Mouse (Mus musculus): ENCODE results near the gene Foxp1. TPM values are rescaled to one million over a fixed set of nuclear protein-coding genes. Genes with fewer than 3 reads are reported as not detected.

The Foxp1 gene
- polyA plus RNA-seq, 1 experiment: 31.4 TPM

DNA sequence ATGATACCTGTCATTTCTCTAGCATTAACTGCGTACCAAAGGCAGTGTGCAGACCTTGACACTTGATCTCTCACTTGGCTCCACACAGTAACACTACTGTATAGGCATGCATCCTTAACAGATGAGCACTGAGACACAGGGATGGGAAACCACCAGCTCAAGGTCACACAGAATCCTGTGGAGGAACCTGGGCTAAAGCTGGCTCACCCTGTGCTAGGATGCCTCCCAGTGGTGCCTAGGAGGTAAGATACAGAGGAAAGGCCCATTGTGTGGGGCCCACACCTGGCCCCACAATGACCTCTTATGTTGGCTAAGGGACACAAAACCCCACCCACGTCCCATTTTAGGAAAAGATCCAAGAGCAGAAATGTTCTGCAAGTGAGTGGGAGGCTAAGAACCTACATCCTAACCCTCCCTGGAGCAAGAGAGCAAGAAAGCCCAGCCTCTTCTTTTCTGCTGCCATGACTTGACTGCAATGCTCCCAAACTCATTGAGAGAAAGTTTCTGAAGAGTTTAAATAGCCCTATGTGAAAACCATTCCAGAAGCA, 69.8 kb downstream of the Foxp1 start:
- DNase-seq (ENCODE audit: low read depth, low spot score): no peak
- 60% methylated on average over 2 of the region's 2 CpGs for WGBS

DNA sequence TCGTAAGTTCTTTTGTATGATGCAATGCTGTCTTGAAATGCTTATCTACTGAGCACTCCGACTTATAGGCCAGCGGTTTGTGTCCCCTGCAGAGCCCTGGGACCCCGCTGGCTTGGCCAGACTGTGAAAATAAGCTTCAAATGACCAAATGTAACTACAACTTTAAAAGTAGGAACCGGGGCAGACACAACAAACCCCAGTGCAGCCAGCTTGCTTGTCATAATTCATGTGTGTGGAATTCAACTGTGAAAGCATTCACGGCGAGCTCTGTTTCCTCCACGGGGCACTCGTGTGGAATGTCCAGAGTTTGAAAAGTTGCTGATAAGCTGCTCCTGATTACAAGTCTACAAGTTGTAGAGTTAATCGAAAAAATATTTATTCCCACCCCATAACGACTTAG, 71.0 kb downstream of the Foxp1 start:
- no peak for DNase-seq (ENCODE audit: low read depth, low spot score)
- 67% methylated on average over 11 of the region's 11 CpGs for WGBS

DNA sequence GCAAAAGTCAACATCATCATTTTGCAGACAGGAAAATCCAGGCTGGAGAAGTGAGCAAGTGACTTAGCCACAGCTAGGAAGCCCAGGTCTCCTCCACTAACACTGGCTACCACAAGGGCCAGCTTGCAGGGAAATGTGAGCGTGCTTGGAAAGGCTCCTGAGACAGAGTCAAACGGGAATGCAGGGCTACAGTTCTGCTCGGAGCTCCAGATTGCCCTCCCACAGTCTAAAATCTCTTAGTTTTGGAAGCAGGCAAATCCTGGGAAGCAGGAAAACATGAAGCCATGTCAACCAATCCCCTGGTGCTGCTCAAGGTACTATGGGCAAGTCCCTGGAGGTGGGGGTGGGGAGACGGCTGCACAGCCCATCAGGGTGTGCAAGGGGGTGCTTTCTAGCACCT, 75.1 kb downstream of the Foxp1 start:
- DNase-seq (ENCODE audit: low read depth, low spot score): no peak
- WGBS: 86% methylated on average over 4 of the region's 4 CpGs

DNA sequence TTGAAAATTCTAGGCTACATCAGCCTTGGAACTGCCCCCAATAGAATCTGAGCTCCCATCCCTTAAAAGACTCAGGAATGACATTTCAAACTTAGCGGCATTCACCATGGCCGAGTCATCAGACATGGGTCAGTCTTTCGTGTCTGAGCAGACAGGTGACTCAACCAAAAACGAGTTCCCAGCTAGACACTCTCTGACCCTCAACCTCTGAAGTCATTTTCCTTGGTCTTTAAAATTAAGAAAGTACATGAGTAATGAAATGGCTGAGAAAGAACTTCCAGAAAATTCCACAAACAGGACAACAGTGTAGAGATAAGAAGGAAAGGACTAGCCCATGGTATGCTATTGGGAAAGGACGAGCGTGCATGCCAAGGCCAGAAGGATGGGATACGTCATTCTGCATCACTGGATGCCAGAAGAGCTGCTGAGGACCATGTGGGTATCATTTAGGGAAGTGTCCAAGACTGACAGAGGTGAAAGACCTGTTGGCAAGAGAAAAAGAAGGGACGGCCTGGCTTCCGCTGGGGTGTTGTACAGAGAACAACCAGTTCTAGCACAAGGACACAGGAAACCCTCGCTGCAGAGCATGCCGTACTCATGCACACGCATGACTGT, 75.6 kb downstream of the Foxp1 start:
- DNase-seq (ENCODE audit: low read depth, low spot score): no peak
- 92% methylated on average over 12 of the region's 12 CpGs for WGBS

DNA sequence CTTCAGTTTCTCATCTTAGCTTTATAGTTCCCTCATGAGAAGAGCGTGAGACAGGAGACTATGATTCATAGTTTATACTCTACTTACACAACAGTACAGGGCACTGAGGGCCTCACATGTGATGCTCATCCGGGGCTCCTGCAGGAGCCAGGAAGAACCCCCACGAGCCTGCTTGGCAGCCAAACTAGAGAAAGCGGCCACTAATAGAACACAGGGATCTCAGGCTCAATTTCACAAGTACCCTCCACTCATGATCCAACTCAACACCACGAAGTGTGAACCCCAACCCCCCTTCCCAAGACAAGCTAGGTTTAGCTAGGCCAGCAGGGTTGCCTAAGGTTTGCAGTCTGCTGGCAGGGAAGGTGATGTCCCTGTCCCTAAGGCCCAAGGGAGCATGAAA, 79.1 kb downstream of the Foxp1 start:
- DNase-seq (ENCODE audit: low read depth, low spot score): no peak
- WGBS: 67% methylated on average over 5 of the region's 5 CpGs

DNA sequence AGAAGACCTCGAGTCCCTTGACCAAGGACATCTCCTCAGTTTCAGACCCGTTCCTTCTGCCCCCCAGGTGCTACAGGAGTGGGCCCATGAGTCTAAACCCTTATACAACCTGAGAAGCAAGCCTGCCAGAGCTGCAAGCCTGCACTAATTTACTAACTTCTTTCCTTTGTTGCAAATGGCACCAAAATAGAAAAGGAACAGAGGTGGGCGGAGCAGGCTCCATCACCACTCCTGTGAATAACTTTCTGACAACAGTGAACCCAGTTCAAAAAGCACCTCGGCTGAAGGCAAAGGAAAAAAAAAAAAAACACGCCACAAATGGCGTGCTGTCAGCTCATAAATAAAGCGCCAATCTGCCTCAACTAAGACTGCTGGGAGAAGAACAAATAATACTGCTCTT, 81.4 kb downstream of the Foxp1 start:
- 75% methylated on average over 7 of the region's 7 CpGs for WGBS
- no peak for DNase-seq (ENCODE audit: low read depth, low spot score)

DNA sequence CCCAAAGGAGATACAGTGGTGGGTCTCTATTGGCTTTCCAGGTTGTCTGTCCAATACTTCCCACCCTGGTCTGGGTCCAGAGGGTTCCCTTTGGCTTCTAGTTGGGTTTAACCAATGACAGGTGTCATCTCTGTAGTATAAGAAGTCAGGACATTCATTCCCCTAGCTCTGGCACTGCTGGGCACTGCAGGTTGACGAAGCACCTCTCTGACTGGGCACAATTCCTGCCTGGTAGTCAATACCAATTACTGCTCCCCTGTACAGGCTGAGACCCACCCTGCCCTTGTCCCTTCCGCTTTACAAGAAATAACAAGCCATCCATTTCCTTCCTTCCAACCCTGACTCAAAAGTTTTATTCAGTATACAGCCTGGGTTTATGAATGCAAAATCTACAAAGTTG, 81.9 kb downstream of the Foxp1 start:
- DNase-seq (ENCODE audit: low read depth, low spot score): no peak
- WGBS: 94% methylated on average over 2 of the region's 2 CpGs

DNA sequence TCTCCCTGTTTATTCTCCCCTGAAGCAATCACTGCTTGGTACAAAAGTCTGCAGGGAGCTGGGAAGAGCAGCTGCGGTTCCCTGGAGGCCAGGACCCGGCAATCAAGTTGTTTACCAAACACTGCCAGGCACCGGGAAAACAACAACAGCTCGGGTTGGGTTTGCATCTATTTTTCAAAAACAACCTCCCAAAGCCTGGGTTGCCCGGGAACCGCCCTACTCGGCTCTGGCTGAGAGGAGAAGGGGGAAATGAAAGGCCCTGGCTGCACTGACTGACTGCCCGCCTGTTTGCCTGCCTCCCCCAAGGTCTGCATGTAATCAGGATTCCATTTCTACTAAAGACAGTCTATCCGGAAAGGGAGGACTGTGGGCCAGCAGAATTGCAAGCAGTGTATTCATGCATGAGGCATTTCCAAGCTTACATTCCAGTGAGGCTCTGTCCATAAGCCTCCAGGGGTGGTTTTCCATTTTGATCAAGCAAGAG, 82.6 kb downstream of the Foxp1 start:
- no peak for DNase-seq (ENCODE audit: low read depth, low spot score)
- WGBS: 51% methylated on average over 9 of the region's 9 CpGs

DNA sequence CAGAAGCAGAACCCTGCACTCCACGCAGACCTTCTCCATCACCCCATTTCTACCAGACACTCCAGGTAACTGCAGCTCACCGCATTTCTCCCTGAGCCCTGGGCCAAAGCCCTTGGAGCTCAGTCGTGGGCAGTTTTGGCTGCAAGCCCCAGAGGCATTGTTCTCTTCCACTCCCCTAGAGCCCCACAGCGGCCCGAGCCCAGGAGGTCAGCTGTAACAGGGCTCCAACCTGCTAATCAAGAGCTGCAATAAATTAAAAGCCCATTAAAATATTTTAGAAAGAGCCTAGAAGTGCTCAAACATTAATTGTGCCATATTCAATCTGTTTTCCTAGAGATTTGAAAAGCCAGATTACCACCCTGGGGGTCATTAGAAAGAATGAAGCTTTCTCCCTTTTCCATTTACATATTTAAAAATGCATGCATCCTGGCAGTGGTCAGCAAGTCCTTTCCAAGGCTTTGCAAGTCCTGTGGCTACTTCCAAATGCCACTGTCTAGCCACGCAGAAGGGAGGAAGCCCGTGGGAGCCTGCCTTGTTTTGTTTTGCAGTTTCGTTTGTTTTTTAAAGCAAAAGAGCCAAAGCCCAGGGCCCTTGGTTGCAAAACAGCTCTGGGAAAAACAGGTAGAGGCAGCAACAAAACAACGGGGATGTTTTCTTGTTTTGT, 83.2 kb downstream of the Foxp1 start:
- DNase-seq (ENCODE audit: low read depth, low spot score): no peak

DNA sequence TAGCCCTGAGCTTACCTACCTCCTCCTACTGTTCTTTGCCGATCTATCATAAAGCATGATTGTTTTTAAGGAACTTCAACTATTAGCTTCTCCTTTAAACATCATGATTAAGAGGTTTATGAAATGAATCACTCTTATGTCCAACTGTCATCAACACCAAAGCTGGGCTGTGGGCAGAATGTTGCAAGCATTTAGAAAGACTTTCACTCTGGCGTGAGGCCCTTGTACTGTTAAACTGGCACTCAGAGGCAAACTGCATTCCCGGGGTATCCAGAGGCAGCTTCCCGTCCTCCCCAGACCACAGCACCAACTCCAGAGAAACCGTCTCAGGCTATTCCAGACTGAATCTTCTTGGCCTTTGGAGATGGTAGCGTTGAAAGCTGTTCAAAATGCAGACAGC, 86.2 kb downstream of the Foxp1 start:
- no peak for DNase-seq (ENCODE audit: low read depth, low spot score)
- WGBS: 85% methylated on average over 6 of the region's 6 CpGs

More for the DNA sequence above, 83.2 kb downstream of the Foxp1 start:
- 72% methylated on average over 9 of the region's 9 CpGs for WGBS

DNA sequence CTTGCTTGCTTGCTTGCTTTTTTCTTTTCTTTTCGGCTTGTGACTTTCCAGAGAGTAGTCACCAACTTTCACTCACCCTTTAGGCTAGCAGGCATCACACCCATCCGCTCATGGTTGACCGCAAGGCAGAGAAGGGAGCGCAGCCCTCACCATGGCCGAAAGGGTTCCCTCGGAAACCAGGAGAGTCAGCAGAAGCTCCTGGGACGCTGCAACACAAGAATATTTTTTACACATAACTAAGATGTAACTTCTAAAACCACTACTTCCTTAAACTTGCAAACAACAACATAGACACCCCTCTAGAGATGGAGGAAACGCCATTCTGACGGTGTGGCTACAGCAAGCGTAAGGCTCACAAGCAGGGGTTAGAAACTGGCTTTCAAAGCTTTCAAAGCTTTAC, 87.4 kb downstream of the Foxp1 start:
- 90% methylated on average over 10 of the region's 10 CpGs for WGBS
- DNase-seq (ENCODE audit: low read depth, low spot score): no peak

DNA sequence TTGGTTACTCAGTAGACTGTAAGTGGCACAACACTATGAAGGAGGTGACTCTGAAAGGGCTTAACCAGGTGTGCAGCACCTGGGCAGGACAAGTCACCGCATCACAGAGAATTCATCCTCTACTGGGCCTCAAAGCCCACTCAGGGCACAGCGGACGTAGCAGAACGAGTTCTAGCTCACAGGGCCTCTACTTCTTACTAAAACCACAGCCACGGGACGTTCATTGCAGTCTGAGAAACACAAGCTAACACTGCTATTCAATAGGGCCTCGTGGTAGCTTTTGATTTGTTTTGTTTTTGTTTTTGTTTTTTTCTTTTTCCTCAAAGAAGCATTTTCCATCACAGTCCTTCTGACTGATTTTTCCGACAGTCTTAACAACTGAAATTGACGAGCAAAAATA, 89.5 kb downstream of the Foxp1 start:
- DNase-seq (ENCODE audit: low read depth, low spot score): no peak
- WGBS: 94% methylated on average over 9 of the region's 9 CpGs

DNA sequence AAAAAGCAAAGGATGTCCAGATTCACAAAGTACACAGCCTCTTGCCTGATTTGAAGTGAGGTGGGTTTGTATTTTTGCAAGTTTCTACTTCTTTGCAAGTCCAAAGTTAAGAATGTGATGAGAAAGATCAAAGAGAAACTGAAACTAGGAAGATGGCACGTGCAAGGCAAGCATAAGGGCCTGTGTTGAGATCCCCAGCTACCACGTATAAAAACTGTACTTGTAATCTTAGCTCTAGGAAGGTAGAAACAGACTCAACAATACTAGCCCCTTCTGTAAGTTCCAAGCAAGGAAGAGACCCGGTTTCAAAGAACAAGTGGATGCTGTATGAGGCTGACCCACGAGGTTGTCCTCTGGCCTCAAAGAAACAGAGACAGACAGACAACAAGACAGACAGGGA, 90.6 kb downstream of the Foxp1 start:
- WGBS: 42% methylated on average over 4 of the region's 4 CpGs
- no peak for DNase-seq (ENCODE audit: low read depth, low spot score)

DNA sequence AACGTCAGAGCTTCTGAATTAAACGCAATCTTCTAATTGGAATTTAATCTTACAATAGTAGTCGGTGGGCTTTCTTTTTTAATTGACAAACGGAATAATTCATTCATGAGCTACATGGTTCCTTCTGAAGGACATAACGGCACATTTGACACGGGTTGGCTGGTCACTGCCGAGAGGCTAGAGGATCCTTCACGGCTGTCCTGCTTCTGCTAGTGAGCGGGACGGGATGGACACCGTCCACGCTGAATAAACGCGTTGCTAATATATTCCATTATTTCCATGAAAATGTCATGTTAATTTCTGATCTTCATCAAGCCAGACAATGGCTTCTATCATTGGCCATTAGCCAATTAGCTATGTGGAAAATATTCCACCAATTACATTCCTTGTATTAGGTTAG, 92.0 kb downstream of the Foxp1 start:
- 96% methylated on average over 14 of the region's 14 CpGs for WGBS
- no peak for DNase-seq (ENCODE audit: low read depth, low spot score)

DNA sequence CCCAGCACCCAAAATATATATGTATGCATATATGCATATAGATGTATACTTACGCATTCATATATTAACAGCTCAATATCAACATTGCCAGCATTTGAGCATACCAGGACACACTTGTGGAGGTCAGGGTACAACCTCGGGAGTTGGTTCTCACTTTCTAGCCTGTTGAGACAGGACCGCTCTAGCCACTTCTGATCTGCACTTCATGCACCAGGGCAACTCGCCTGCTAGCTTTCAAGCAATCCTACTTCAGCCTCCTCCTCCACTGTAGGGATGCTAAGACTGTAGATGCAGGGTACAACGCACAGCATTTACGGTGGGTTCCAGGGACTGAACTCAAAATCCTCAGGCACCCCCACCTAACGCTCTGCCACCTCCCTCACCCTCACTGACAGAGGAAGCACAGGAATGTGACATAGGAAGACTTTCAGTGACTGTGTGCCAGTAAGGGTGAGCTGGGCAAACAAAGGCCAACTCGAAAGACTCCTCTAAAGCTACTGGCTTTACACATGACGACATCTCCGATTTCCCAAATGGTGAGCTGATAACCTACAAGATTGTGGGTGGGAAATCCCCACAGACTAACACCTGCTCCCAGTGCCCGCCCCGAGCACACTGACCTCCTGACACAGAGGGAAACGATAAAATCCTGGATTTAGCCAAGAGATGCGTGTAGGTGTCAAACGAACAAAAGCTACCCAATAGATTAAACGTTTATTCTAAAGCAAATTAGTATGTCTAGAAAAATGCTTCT, 93.0 kb downstream of the Foxp1 start:
- 62% methylated on average over 16 of the region's 16 CpGs for WGBS

DNA sequence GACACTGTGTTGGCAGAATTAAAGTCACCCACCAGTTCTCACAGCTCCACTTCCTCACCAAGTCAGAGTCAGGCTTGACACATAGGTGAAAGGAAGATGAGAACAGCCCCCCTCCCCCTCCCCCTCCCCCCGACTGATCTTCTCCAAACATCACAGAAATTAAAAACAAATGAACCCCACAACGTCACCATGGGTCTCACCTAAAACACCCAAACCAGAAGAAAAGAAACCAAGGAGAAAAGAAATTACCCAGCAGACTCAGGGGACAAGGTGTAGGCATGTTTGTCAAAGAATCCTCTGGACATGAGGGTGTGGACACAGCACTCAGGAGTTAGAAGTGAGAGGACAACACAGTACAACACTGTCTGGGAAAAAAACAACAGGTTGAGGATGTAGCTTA, 93.6 kb downstream of the Foxp1 start:
- no peak for DNase-seq (ENCODE audit: low read depth, low spot score)
- WGBS: 72% methylated on average over 2 of the region's 2 CpGs

More for the DNA sequence above, 93.0 kb downstream of the Foxp1 start:
- DNase-seq (ENCODE audit: low read depth, low spot score): no peak

DNA sequence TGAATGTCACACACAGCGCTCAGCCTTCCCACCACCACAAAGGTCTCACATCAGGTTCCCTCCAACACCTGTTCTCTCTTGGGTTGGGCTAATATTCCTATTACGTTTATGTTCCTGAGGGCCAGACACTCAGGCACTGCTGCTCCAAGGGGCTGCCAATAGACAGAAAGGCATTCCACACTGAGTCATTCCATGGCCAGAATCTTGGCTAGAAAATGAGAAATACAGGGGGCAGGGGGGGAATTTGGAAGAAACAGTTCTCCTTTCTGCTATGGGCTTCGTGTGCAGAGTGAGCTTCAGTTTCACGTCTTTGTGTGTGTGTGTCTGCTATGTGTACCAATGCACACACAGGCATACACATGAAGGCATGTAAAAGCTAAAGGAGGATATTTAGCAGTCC, 95.2 kb downstream of the Foxp1 start:
- WGBS: 84% methylated on average over 4 of the region's 4 CpGs
- no peak for DNase-seq (ENCODE audit: low read depth, low spot score)

DNA sequence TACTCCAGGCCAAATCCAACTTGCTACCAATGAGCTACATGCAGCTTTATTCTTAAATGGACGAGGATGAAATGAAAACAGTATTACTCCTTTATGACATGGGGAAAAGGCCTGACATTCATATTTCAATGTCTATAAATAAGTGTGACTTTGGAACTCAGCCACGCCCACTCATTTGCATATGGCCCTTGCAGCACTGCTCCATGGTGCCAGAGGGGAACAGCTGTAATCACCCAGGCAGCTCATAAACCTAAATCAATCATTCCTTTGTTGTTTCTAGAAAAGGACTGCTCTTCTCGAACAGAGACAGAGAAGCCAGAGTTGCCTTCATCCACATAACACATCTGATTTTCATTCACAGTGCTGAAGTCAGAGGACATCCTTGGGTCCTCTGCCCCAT, 97.5 kb downstream of the Foxp1 start:
- no peak for DNase-seq (ENCODE audit: low read depth, low spot score)
- WGBS: 21% methylated on average over 3 of the region's 3 CpGs

DNA sequence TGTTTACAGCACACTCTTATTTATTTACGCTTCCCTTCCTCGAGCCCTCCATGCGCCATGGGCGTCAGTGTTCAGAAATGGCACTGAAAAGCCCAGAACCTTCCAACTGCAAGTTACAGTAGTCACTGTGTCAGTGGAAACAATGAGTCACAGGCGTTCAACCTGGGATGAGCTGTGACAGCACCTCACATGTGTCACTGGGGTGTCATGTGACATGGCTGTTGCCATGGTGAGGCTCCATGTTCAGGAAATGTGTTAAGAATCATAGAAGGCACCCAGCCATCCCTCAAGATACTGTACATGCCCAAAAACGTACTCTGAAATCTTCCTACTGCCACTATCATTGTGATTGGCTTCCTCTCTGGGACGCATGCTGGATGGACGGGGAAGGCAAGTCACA, 101.9 kb downstream of the Foxp1 start:
- 84% methylated on average over 8 of the region's 8 CpGs for WGBS

DNA sequence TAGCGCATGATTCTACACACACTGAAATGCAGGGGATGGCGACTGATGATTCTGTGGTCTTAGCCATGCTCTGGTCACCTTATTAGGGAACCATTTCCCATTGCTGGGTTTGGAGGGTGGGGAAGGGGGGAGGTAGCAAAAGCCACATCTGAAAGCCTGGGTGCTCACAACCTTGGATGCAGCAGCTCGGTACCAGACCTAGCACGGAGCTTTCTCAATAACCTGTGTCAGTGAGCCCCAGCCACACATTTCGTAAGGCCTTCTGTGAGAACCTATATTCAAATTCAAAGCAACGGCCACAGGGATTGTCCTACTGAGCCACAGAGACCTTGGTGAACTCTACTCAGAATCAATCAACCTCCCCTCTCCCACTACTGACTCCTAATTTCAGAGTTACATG, 109.9 kb downstream of the Foxp1 start:
- 97% methylated on average over 6 of the region's 6 CpGs for WGBS
- DNase-seq (ENCODE audit: low read depth, low spot score): no peak

More for the DNA sequence above, 101.9 kb downstream of the Foxp1 start:
- DNase-seq (ENCODE audit: low read depth, low spot score): no peak

DNA sequence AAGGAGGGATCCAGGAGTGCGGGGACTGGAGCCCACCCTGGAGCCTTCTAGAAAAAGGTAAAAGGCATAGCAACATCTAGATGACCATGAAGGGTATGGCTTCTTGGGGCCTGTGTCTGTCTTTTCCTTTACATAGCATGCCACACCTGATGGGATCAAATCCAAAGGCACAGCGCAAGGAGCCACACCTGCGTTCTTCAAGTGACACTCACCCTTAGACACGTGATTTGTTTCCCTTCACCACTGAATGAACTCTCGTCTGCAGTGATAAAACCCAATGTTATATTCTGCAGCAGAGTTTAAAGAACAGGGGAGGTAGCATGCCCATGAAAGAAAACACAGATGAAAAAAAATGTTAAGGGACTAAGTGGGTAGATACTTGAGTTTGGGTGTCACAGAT, 112.9 kb downstream of the Foxp1 start:
- DNase-seq (ENCODE audit: low read depth, low spot score): no peak
- WGBS: 41% methylated on average over 5 of the region's 5 CpGs

Measured in large intestine, adult 2 months (tissue).